Mouse (Mus musculus) MEL-GATA-1-ER (cell line): ENCODE measurements around the gene Tnmd.
A peak's percentile ranks its signal among the peaks of the same experiment; 100 is the strongest.

Source experiments
- DNase-seq: peaks from one replicate; pipeline ENCODE4 v3.0.0-alpha.2; 2012; ENCODE audit warnings: low read depth; ENCODE audit errors: extremely low read depth

Gene Tnmd

GRCm38 (mm10) chrX:133850680-133851079 is at the start of gene Tnmd:
TSS of gene Tnmd (plus strand) at chrX:133850980.
- DNase-seq, result no peak

- DNase-seq, result no peak
Observed at GRCm38 (mm10) chrX:133853637-133854036, 2.9 kb downstream of the Tnmd start.

- peak; percentile 89 for DNase-seq
Observed at GRCm38 (mm10) chrX:133869743-133870142, 19.0 kb downstream of the Tnmd start.

- no peak for DNase-seq
Observed at GRCm38 (mm10) chrX:133887308-133887707, 36.5 kb downstream of the Tnmd start.

GRCm38 (mm10) chrX:133888111-133888510 is 37.3 kb downstream of the Tnmd start:
- DNase-seq, result no peak

GRCm38 (mm10) chrX:133898014-133898542 is 47.3 kb downstream of the Tnmd start, which contains the start of gene Tspan6:
TSS of gene Tspan6 (minus strand) at chrX:133898429.
- no peak for DNase-seq

GRCm38 (mm10) chrX:133908261-133908660 is 57.5 kb downstream of the Tnmd start, which contains the start of gene Srpx2:
TSS of gene Srpx2 (plus strand) at chrX:133908426.
- no peak for DNase-seq

- DNase-seq, result no peak
Observed at GRCm38 (mm10) chrX:133911397-133912103, 60.8 kb downstream of the Tnmd start.

GRCm38 (mm10) chrX:133913006-133913405 is 62.2 kb downstream of the Tnmd start:
- no peak for DNase-seq

- DNase-seq, result no peak
Observed at GRCm38 (mm10) chrX:133914219-133914618, 63.4 kb downstream of the Tnmd start.
